7 mouse cellular contexts compared by ENCODE assay signal in genomic region chr11:23255053-23255426, GRCm38 (mm10). TPM values are rescaled to one million over a fixed set of nuclear protein-coding genes. Genes with fewer than 3 reads are reported as not detected.
DNase-seq lines count a peak whose midpoint lies in the region; ATAC-seq and TF ChIP-seq lines count a peak whose summit lies in the region.

No protein-coding gene starts in this region.

- H3K4me2 ChIP-seq in lung, embryonic 15.5 days, result peak overlapping the region; percentile 64
- H3K4me2 ChIP-seq in limb, embryonic 11.5 days (ENCODE audit: low read depth, severe bottlenecking), result peak overlapping the region; percentile 47

- no peaks in the 10 kb centered on the region for H3K36me3 ChIP-seq in lung, embryonic 15.5 days
- no peaks in the 10 kb centered on the region for H3K36me3 ChIP-seq in limb, embryonic 11.5 days (ENCODE audit: control insufficient read depth, insufficient read depth, low read length)

- peak overlapping the region; percentile 73 for H3K9ac ChIP-seq in lung, embryonic 15.5 days
- H3K9ac ChIP-seq in limb, embryonic 11.5 days (ENCODE audit: low read length), result peak overlapping the region; percentile 83

- TF ChIP-seq POLR2A in olfactory bulb, adult 2 months (IDR thresholded peaks at IDR 0.05; ENCODE audit: insufficient read depth, low read depth, low read length), result no peak

- no peaks in the 10 kb centered on the region for H3K27me3 ChIP-seq in lung, embryonic 15.5 days
- H3K27me3 ChIP-seq in limb, embryonic 11.5 days (ENCODE audit: control insufficient read depth, insufficient read depth, low read length), result no peaks in the 10 kb centered on the region

- peak overlapping the region; percentile 92 for H3K27ac ChIP-seq in lung, embryonic 15.5 days
- H3K27ac ChIP-seq in limb, embryonic 11.5 days (replicated peaks; ENCODE audit: low read depth, low read length), result peak overlapping the region; percentile 100
- H3K27ac ChIP-seq in olfactory bulb, adult 2 months (ENCODE audit: insufficient read depth, low read depth, low read length), result peak overlapping the region; percentile 88

- 2% methylated on average over 24 of the region's 24 CpGs for WGBS in lung, embryonic 15.5 days
- WGBS in limb, embryonic 11.5 days, result under 1% methylated on average over 24 of the region's 24 CpGs
- 2% methylated on average over 24 of the region's 24 CpGs for WGBS in olfactory bulb, adult 2 months

- H3K4me1 ChIP-seq in lung, embryonic 15.5 days, result peaks cover 18% of the 10 kb centered on the region; the same call in 1 of the 2 replicates
- H3K4me1 ChIP-seq in limb, embryonic 11.5 days (ENCODE audit: control insufficient read depth, insufficient read depth, low read length), result no peaks in the 10 kb centered on the region
- H3K4me1 ChIP-seq in olfactory bulb, adult 2 months (ENCODE audit: control insufficient read depth, insufficient read depth, low read length), result no peaks in the 10 kb centered on the region

- DNase-seq in lung, postnatal 10 days, result no peak
- DNase-seq in limb, embryonic 11.5 days (ENCODE audit: low spot score), result no peak
- DNase-seq in spleen, adult 18-20 months, result no peak
- DNase-seq in urinary bladder, postnatal 25 days (ENCODE audit: low spot score), result no peak

- no peak for TF ChIP-seq CTCF in olfactory bulb, adult 2 months (IDR thresholded peaks at IDR 0.05; ENCODE audit: insufficient read depth, low read depth, low read length)

- no peak for ATAC-seq in lung, embryonic 15.5 days (ENCODE audit: borderline replicate concordance, extremely low read depth, low FRiP score, low TSS enrichment)
- ATAC-seq in erythroblast, adult 5-6 weeks (replicated peaks; ENCODE audit: low FRiP score, poor library complexity, severe bottlenecking), result peak; percentile 18
- no peak for ATAC-seq in limb, embryonic 11.5 days (ENCODE audit: insufficient number of reproducible peaks, low FRiP score, low TSS enrichment, low read depth)

- H3K4me3 ChIP-seq in lung, embryonic 15.5 days, result peak overlapping the region; percentile 99
- H3K4me3 ChIP-seq in limb, embryonic 11.5 days (ENCODE audit: low read depth, low read length), result peak overlapping the region; percentile 40
- H3K4me3 ChIP-seq in olfactory bulb, adult 2 months (ENCODE audit: insufficient read depth, low read depth, low read length), result peak overlapping the region; percentile 90

- no peaks in the 10 kb centered on the region for H3K9me3 ChIP-seq in lung, embryonic 15.5 days
- no peaks in the 10 kb centered on the region for H3K9me3 ChIP-seq in limb, embryonic 11.5 days (ENCODE audit: control insufficient read depth, low read length)

RNA-seq across cellular contexts. Expression of gene Xpo1, which starts 0.8 kb away (rescaled TPM):
- 110 and 111 TPM in 2 replicates for polyA plus RNA-seq in lung, embryonic 15.5 days (2015; fragmentation: Nextera tagmentation; extraction: Ambion mirVana)
- total RNA-seq in erythroblast, adult 5-6 weeks (2015; ENCODE audit: low replicate concordance), result 43.1 and 58.4 TPM in 2 replicates
- 94.0 and 130 TPM in 2 replicates for total RNA-seq in erythroblast, adult 5-6 weeks (2017; ENCODE audit: low replicate concordance)
- polyA plus RNA-seq in limb, embryonic 11.5 days (2014; fragmentation: Nextera tagmentation; extraction: Ambion mirVana), result 179 and 195 TPM in 2 replicates
- polyA plus RNA-seq in olfactory bulb, adult 2 months (2012; ENCODE audit: insufficient read depth, insufficient read length, low replicate concordance, missing spikeins), result not detected in 2 replicates

RNA-seq across cellular contexts. Expression of gene Usp34, which starts 51.7 kb away (rescaled TPM):
- 19.2 and 21.6 TPM in 2 replicates for polyA plus RNA-seq in lung, embryonic 15.5 days (2015; fragmentation: Nextera tagmentation; extraction: Ambion mirVana)
- 26.5 and 35.5 TPM in 2 replicates for total RNA-seq in erythroblast, adult 5-6 weeks (2015; ENCODE audit: low replicate concordance)
- total RNA-seq in erythroblast, adult 5-6 weeks (2017; ENCODE audit: low replicate concordance), result 32.8 and 38.6 TPM in 2 replicates
- polyA plus RNA-seq in limb, embryonic 11.5 days (2014; fragmentation: Nextera tagmentation; extraction: Ambion mirVana), result 35.9 and 36.9 TPM in 2 replicates
- 82.9 TPM in 1 of 2 replicates, not detected in the other for polyA plus RNA-seq in olfactory bulb, adult 2 months (2012; ENCODE audit: insufficient read depth, insufficient read length, low replicate concordance, missing spikeins)

Comparison
In these comparisons a context has a peak if more than half of its experiments do, and no peak if none do; other contexts are left out.
1. H3K4me3 ChIP-seq: peak in every context shown above with its lines; median percentile 99 in lung, embryonic 15.5 days; 90 in olfactory bulb, adult 2 months; 40 in limb, embryonic 11.5 days.